Mouse (Mus musculus): ENCODE measurements around the gene Ambra1.

DNA sequence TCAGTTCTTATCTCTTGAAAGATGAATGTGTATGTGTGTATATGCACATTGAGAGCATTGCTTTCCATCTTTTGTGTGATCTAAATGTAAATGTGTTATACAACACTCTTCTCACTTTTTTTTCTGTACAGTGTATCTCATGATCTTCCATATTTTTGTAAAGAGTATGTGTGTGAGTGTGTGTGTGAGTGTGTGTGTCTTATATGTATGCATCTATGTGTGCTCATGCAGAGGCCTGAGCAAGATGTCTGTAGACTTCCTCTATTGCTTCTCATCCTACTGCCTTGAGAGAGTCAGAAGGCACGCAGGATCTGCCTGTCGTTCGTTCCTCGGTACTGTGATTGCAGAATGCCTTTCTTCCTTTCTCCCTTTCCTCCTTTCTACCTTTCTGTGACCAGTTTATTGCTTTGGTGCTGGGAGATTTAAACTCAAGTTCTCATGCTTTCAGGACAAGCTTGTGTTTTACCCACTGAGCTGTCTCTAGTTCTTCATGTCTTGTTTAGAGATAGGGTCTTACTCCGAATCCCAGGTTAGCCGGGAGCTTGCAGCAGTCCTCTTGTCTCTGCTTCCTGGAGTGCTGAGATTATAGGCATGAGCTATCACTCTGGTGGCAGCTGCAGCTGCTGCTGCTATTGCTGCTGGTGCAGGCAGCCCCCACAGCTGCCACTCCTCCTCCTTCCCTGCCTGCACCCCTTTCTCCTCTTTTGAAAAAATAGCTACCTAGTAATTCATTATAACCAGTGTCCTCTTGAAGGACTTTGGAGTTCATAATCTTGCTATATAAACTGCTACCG is 148.7 kb downstream of the Ambra1 start:
- TF ChIP-seq USF1 (IDR thresholded peaks at IDR 0.05; ENCODE audit: low read depth) = no peak
- no peak for TF ChIP-seq MAX (IDR thresholded peaks at IDR 0.05; ENCODE audit: low read depth)
- no peak for TF ChIP-seq POLR2A (IDR thresholded peaks at IDR 0.05; ENCODE audit: insufficient read length, low read depth)
- TF ChIP-seq SRF (IDR thresholded peaks at IDR 0.05; ENCODE audit: control insufficient read depth, insufficient read length, low read depth) = no peak
- TF ChIP-seq MYOG (IDR thresholded peaks at IDR 0.05; ENCODE audit: control insufficient read depth in 1 of 3, insufficient read depth in 1 of 3, insufficient read length in 2 of 3, low read depth in 2 of 3) = peak; percentile 84 to 93 (median 92)
- TF ChIP-seq E2F4 (IDR thresholded peaks at IDR 0.05; ENCODE audit: insufficient read depth) = no peak
- no peak for TF ChIP-seq CEBPB (IDR thresholded peaks at IDR 0.05; ENCODE audit: insufficient read depth, poor library complexity, severe bottlenecking)
- TF ChIP-seq TCF3 (IDR thresholded peaks at IDR 0.05; ENCODE audit: insufficient read length, low read depth) = peak; percentile 75
- TF ChIP-seq POLR2AphosphoS2 (IDR thresholded peaks at IDR 0.05; ENCODE audit: insufficient read length, low read depth) = no peak
- peak; percentile 83 to 96 (median 91) for TF ChIP-seq MYOD1 (IDR thresholded peaks at IDR 0.05; ENCODE audit: control insufficient read depth in 1 of 3, insufficient read length in 2 of 3, low read depth in 2 of 3)
- TF ChIP-seq TCF12 (IDR thresholded peaks at IDR 0.05; ENCODE audit: insufficient read depth, poor library complexity, severe bottlenecking) = no peak
- TF ChIP-seq REST (IDR thresholded peaks at IDR 0.05; ENCODE audit: insufficient read depth, insufficient read length) = no peak

Data from myocyte (in vitro differentiated cells).